Mouse (Mus musculus) embryonic facial prominence, embryonic 12.5 days (tissue): ENCODE results near the gene Hist1h2bj. TPM values are rescaled to one million over a fixed set of nuclear protein-coding genes. Genes with fewer than 3 reads are reported as not detected.

Source experiments
- ATAC-seq: fragments of 200-750 bp; cut with Nextera tagmentation; 2 replicates; pipeline ENCODE4 v1.8.0; 2017; ENCODE audit not compliant: insufficient number of reproducible peaks, insufficient read depth, low FRiP score, low TSS enrichment
- H3K27ac ChIP-seq: fragments of 300-500 bp; sonication (generic); 2 replicates; pipeline ENCODE4 v1.5.1; 2016; ENCODE audit warnings: mild to moderate bottlenecking
- H3K27me3 ChIP-seq: fragments of 300-500 bp; sonication (generic); 2 replicates; pipeline ENCODE4 v1.6.1; 2016; ENCODE audit warnings: mild to moderate bottlenecking, moderate library complexity
- H3K36me3 ChIP-seq: fragments of 300-500 bp; sonication (generic); 2 replicates; pipeline ENCODE4 v1.6.1; 2016; ENCODE audit warnings: mild to moderate bottlenecking
- H3K4me1 ChIP-seq: fragments of 300-500 bp; sonication (generic); 2 replicates; pipeline ENCODE4 v1.6.1; 2016
- H3K4me2 ChIP-seq: fragments of 300-500 bp; sonication (generic); replicated peaks from 2 replicates; pipeline ENCODE4 v1.6.1; 2016; ENCODE audit warnings: mild to moderate bottlenecking, moderate library complexity
- H3K4me3 ChIP-seq: fragments of 300-500 bp; sonication (generic); 2 replicates; pipeline ENCODE4 v1.5.1; 2016; ENCODE audit warnings: mild to moderate bottlenecking
- H3K9ac ChIP-seq: fragments of 300-500 bp; sonication (generic); 2 replicates; pipeline ENCODE4 v1.6.1; 2016; ENCODE audit warnings: mild to moderate bottlenecking, moderate library complexity
- H3K9me3 ChIP-seq: fragments of 300-500 bp; sonication (generic); 2 replicates; pipeline ENCODE4 v1.6.1; 2016; ENCODE audit warnings: mild to moderate bottlenecking, moderate library complexity
- WGBS: fragments of 180-500 bp; shearing (Covaris S2); methylation state at CpG from one replicate; pipeline ENCODE4 v1.1.7; 2016; 5-methylcytosine and 5-hydroxymethylcytosine counted together
- polyA plus RNA-seq: library from polyadenylated mRNA; unstranded; fragments of >200 nt; fragmentation: Nextera tagmentation; extraction: Ambion mirVana; gene quantifications from 2 replicates; pipeline ENCODE4 v1.2.1, GENCODE M21; 2016

Hist1h2bj gene
- polyA plus RNA-seq, 1 experiment from 2014 or later, result 15.2 TPM

DNA sequence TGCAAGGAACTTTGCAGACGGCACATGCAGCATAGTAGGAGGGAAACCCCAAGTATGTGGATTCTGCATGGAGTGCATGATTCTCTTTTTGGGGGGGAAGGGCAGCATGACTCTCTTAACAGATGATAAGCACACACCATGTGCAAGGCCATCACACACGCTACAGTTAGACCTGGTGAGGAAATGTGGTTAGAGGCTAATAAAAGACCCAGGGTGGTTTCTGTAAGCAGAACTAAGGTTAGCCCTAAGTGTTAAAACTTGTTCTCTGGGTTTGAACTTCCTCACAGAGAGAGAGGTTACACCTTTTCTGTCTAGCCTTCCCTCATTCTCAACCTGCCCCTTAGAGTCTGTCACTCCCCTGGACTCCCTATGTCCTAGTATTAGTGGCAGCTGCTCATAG, 41.7 kb upstream of the Hist1h2bj start:
- H3K4me2 ChIP-seq, result no peak overlapping the region
- 57% methylated on average over 2 of the region's 2 CpGs for WGBS

DNA sequence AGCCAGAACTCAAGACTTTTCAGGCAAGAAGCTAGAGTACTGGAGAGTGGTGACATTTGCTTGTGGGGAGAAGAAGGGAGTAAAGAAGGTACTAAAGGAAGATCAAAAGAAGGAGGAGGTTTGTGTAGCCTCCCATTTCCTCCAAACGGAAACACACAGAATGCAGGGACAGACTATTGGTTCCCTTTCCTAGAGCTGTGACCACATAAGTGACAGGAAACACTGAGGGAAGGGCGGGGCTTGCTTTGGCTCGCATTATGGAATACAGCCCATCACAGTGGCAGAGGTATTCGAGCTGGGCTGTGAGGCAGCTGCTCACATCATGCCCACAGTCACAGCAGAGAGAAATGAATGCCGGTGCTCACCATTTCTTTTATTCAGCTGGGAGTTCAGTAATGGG, 41.2 kb upstream of the Hist1h2bj start:
- H3K27ac ChIP-seq, result no peak overlapping the region
- peaks cover 12% of the 10 kb centered on the region; the same call in 1 of the 2 replicates for H3K4me1 ChIP-seq
- H3K36me3 ChIP-seq, result no peaks in the 10 kb centered on the region
- WGBS, result 22% methylated on average over 5 of the region's 5 CpGs
- H3K9ac ChIP-seq, result no peak overlapping the region
- no peak overlapping the region for H3K4me2 ChIP-seq
- ATAC-seq, result no peak
- H3K9me3 ChIP-seq, result no peaks in the 10 kb centered on the region
- H3K27me3 ChIP-seq, result peaks cover 99% of the 10 kb centered on the region
- H3K4me3 ChIP-seq, result no peak overlapping the region

More for the DNA sequence above, 41.7 kb upstream of the Hist1h2bj start:
- ATAC-seq, result no peak
- Histone ChIP-seq H3K4me3 (no peak overlapping the region), H3K4me1 (0 out of 2 replicates have a peak, but pooled peaks cover 8% of the 10 kb centered on the region), H3K27me3 (peaks cover 99% of the 10 kb centered on the region), H3K9me3 (no peaks in the 10 kb centered on the region), H3K9ac (no peak overlapping the region), H3K36me3 (no peaks in the 10 kb centered on the region), H3K27ac (no peak overlapping the region)

DNA sequence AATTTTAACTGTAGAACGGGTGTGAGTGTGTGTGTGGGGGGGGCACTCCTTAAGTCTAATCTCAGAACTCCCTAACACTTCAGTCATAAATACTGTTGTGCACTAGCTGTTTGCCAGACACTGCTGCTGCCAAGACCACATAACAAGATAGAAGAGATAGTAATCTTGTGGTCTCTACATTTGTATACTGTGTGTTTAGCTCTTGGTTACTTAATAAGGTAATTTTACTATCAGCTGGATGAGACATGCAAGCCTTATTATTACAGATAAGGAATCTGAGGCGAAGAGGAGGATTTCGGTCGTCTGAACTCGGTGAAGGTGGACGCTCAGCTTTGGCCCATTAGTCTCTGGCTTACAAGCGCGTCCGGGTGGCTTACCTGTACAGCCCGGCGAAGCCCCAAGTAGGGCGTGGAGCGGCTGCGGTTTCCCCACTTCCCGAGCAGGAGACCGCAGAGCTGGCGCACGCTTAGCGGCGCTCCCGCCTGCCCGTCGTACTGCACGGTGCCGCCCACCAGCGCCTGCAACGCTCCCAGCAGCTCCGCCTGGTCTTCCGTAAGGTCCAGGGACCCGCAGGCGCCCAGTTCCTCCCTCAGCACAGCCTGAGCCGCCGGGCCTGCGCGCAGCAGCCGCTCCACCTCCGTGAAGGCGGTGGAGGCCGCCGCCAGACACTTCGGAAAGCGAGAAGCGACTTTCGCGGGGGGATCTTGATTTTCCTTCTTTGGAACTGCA, 37.2 kb upstream of the Hist1h2bj start:
- peak; percentile 89 for ATAC-seq
- Histone ChIP-seq H3K9me3 (no peaks in the 10 kb centered on the region), H3K4me1 (peaks cover 16% of the 10 kb centered on the region; the same call in 1 of the 2 replicates), H3K27me3 (peaks cover 96% of the 10 kb centered on the region), H3K4me3 (peak overlapping the region; percentile 55), H3K36me3 (no peaks in the 10 kb centered on the region), H3K27ac (no peak overlapping the region), H3K9ac (peak overlapping the region; percentile 48), H3K4me2 (peak overlapping the region; percentile 92)
- WGBS, result 1% methylated on average over 45 of the region's 45 CpGs

DNA sequence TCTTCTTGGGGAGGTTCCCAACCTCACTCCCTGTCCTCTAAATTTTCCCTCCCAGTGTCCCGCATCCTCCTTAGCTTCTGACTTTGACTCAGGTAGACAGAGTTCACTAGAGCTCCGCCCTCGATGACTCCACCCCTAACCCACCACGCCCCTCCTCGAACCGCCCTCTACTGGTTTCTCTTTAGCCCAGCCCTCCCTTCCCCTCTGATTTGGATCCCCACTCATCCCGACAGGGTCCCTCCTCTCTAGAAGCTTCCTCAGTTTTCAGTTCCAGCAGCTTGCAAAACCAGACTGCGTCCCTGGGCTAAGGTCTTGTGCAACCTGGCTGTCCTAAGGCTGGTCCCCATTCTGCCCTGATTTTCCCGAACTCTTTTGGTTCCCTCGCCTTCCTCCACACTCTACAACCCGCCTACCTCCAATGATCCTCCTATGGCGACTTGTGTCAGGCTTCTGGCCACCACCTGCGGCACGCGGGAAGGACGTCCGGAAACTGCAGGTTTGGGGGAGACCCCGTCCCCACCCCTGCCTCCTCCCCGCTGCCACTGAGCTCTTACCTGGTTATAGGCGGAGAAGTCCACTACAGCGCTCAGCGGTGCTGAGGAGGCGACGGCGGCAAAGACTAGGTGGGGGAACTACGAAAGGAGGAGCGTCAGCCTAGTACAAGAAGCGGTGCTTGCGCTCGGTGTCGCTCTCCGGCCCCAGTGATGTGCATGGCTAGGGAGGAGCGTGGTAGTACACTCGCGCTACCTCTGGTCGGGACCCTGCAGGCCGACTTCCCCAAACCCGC, 36.5 kb upstream of the Hist1h2bj start:
- no peak overlapping the region for H3K27ac ChIP-seq
- peak; percentile 82 for ATAC-seq
- H3K4me2 ChIP-seq, result peak overlapping the region; percentile 92
- H3K4me1 ChIP-seq, result peaks cover 16% of the 10 kb centered on the region; the same call in 1 of the 2 replicates
- no peaks in the 10 kb centered on the region for H3K9me3 ChIP-seq
- H3K27me3 ChIP-seq, result peaks cover 95% of the 10 kb centered on the region
- H3K36me3 ChIP-seq, result no peaks in the 10 kb centered on the region
- under 1% methylated on average over 38 of the region's 38 CpGs for WGBS
- peak overlapping the region; percentile 48 for H3K9ac ChIP-seq
- peak overlapping the region; percentile 55 for H3K4me3 ChIP-seq

DNA sequence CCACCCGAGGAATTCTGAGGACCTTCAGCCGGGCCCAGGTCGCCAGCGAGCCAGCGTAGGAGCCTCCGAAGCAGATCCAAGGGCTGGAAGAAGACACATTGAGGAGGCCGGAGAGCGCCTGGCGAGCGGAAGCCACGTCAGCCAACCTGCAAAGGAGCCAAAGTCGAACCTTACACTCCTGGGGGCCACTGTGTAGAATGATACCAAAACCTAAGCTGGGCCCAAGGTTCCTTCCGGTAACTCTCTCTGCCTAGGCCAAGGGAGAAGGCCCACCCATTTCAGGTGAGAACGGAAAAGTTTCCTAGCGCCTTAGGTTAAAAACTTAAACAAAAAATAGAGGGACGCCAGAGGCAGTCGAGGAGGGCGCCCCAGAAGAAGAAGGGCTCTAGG, 35.9 kb upstream of the Hist1h2bj start:
- Histone ChIP-seq H3K9ac (no peak overlapping the region), H3K9me3 (no peaks in the 10 kb centered on the region), H3K4me3 (peak overlapping the region; percentile 55), H3K4me1 (peaks cover 16% of the 10 kb centered on the region; the same call in 1 of the 2 replicates), H3K4me2 (peak overlapping the region; percentile 92), H3K36me3 (no peaks in the 10 kb centered on the region), H3K27me3 (peaks cover 92% of the 10 kb centered on the region), H3K27ac (no peak overlapping the region)
- WGBS, result 2% methylated on average over 18 of the region's 18 CpGs
- no peak for ATAC-seq

DNA sequence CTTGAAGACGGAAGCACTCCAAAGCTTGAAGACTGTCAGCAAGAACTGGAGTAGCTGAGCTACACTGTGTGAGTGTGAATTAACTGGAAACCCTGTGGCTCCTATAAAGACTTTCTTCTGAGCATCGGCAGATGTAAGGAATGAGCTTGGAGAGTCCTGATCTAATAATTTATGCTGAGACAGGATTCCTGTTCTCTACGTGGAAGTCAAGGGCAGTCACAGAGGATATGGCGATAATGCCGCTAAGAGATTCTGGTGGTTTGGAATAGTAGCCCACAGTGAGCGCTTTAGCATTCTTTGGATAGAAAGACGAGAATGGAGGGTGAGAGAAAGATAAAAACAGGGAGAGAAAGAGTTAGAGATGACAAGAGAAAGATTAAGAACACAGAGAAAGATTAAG, 35.1 kb upstream of the Hist1h2bj start:
- no peak overlapping the region for H3K9ac ChIP-seq
- H3K27ac ChIP-seq, result no peak overlapping the region
- WGBS, result 51% methylated on average over 7 of the region's 7 CpGs
- no peak overlapping the region for H3K4me3 ChIP-seq
- H3K4me1 ChIP-seq, result peaks cover 16% of the 10 kb centered on the region; the same call in 1 of the 2 replicates
- H3K36me3 ChIP-seq, result no peaks in the 10 kb centered on the region
- no peak overlapping the region for H3K4me2 ChIP-seq
- peaks cover 91% of the 10 kb centered on the region for H3K27me3 ChIP-seq
- no peaks in the 10 kb centered on the region for H3K9me3 ChIP-seq
- ATAC-seq, result no peak

DNA sequence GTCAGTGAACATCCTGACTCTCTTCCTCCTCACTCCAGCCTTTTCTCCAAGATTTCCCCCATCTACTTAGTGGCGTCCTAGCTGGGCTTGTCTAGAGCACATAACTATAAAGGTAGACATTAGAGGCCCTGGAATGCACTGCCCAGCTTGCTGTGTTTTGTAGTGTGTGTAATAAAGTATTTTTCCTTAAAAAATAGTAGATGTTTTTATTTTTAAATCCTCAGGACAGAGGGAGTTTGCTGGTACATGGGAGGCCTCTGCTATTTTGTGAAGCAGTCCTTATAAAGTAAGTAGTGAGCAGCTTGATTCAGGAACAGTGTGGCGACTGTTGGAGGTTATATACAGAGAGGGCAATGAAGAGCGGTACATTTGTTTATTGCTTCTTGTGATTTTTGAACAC, 34.3 kb upstream of the Hist1h2bj start:
- 76% methylated on average over 3 of the region's 3 CpGs for WGBS
- Histone ChIP-seq H3K27me3 (peaks cover 88% of the 10 kb centered on the region), H3K4me2 (no peak overlapping the region), H3K36me3 (no peaks in the 10 kb centered on the region), H3K9me3 (no peaks in the 10 kb centered on the region), H3K9ac (no peak overlapping the region), H3K4me1 (peaks cover 16% of the 10 kb centered on the region; the same call in 1 of the 2 replicates), H3K4me3 (no peak overlapping the region), H3K27ac (no peak overlapping the region)
- ATAC-seq, result no peak

DNA sequence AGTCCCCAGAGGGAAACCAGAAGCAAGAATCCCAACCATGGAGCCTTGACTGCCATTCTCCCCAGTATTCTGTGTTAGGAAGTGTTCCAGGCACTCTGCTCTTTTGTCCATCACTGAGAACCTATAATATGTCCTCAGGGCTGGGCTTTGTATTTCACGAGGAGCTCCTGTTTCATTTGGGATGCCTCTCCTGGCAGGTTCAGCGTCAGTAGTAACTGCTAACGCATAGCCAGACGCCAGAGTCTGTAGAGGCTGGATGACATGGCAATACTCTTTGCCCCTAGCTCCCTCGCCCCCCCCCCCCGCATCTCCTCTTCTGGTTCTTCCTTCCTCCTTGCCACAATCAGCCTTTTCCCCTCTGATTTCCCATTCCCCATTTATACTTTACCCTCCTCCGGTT, 33.4 kb upstream of the Hist1h2bj start, which contains the start of gene Prss16:
Gene Prss16 (minus strand): TSS at position 101 of the 400 bp plus-strand sequence.
- Histone ChIP-seq H3K4me3 (no peak within 1 kb of the TSS), H3K27ac (no peak within 1 kb of the TSS), H3K4me2 (no peak within 1 kb of the TSS), H3K36me3 (no peaks in the 10 kb centered on the region), H3K9me3 (no peaks in the 10 kb centered on the region), H3K27me3 (peaks cover 88% of the 10 kb centered on the region), H3K9ac (no peak within 1 kb of the TSS), H3K4me1 (peaks cover 16% of the 10 kb centered on the region; the same call in 1 of the 2 replicates)
- WGBS, result 30% methylated on average over 5 of the region's 7 CpGs
- no peak for ATAC-seq

DNA sequence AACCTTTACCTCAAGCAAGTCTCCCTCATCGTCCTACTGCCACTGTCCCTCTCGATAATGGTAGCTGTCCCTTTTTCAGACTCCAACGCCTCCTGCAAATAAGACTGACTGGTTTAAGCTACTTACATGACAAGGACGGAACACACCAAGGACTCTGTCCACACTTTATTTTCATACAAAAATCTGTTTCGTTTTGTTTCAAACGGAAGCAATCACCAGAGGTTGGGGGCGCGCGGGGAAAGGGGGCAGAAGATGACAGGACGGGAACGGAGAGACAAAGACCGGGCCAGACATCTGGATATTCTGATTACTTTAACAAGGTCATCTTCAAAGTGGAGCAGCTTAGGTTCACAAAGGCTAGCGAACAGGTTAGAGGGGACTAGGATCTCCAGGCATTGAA, 29.3 kb upstream of the Hist1h2bj start:
- H3K4me1 ChIP-seq, result no peaks in the 10 kb centered on the region
- 16% methylated on average over 13 of the region's 13 CpGs for WGBS
- no peak for ATAC-seq
- H3K27ac ChIP-seq, result no peak overlapping the region
- no peaks in the 10 kb centered on the region for H3K36me3 ChIP-seq
- H3K9me3 ChIP-seq, result no peaks in the 10 kb centered on the region
- no peak overlapping the region for H3K4me3 ChIP-seq
- no peak overlapping the region for H3K9ac ChIP-seq
- H3K4me2 ChIP-seq, result no peak overlapping the region
- peaks cover 66% of the 10 kb centered on the region for H3K27me3 ChIP-seq

DNA sequence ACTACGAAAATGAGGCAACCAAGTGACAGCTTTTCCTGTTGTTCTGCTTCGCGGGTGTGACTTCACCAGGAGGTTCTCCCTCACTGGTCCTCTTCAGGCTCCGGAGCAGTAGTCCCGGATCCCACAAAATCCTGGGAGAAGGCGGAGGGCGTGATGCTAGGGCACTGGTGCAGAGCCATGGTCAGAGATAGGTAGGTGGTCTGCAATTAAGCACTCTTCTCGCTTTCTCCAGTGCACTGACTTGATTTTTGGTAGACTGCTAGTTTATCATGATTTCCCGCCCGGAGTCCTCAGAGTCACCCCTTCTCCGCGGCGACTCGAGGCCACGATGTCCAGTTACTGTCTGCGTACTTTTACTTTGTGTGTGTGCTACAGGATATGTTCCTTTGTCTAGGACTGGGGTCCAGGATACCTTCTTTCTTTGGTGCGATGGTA, 28.6 kb upstream of the Hist1h2bj start:
- no peak overlapping the region for H3K27ac ChIP-seq
- 0 out of 2 replicates have a peak overlapping the region, but pooled peaks have one; percentile 5 for H3K4me3 ChIP-seq
- WGBS, result 10% methylated on average over 17 of the region's 17 CpGs
- H3K4me2 ChIP-seq, result peak overlapping the region; percentile 22; the same call in 1 of the 2 replicates
- no peaks in the 10 kb centered on the region for H3K9me3 ChIP-seq
- H3K36me3 ChIP-seq, result no peaks in the 10 kb centered on the region
- no peaks in the 10 kb centered on the region for H3K4me1 ChIP-seq
- no peak overlapping the region for H3K9ac ChIP-seq
- no peak for ATAC-seq
- H3K27me3 ChIP-seq, result peaks cover 66% of the 10 kb centered on the region

DNA sequence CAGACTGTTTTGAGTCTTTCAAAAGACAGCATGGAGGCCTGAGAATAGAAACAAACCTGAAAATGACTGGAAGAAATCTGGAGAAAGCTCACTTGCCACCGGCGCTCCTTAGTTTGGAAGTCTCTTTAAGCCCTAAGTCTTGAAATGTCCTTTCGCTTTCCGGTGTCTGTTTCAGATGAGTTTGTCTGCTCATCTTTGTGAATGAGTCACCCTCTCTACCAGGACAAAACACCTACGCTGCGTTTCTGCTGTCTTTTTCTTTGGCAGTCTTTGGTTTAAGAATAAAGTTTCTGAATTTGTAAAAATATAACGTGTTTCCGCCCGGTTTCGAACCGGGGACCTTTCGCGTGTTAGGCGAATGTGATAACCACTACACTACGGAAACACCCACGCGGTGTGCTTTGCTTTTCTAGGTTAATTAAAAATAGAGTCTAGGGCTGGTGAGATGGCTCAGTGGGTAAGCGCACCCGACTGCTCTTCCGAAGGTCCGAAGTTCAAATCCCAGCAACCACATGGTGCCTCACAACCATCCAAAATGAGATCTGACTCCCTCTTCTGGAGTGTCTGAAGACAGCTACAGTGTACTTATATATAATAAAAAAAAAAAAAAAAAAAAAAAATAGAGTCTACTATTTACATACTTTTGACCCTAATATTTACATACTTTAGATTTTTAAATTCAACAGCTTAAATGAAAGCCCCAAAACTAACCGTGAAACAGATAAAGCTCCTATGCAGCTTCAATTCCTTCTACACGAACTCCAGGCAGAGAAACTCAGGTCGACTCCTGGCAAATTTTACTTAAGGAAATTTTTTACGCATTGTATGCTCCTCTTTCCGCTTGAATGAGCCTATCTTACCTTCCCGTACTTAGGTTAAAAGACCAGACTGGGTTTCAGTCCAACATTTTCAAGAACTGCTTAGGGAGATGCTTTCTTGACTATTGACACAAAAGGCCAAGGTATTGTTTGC, 27.2 kb upstream of the Hist1h2bj start:
- Histone ChIP-seq H3K27ac (no peak overlapping the region), H3K9ac (no peak overlapping the region), H3K4me3 (no peak overlapping the region), H3K4me1 (no peaks in the 10 kb centered on the region), H3K4me2 (no peak overlapping the region), H3K36me3 (no peaks in the 10 kb centered on the region), H3K27me3 (peaks cover 60% of the 10 kb centered on the region), H3K9me3 (no peaks in the 10 kb centered on the region)
- 16% methylated on average over 27 of the region's 27 CpGs for WGBS
- no peak for ATAC-seq
